Mouse (Mus musculus) MEL (cell line): ENCODE data around the gene Rims3. TPM values are rescaled to one million over a fixed set of nuclear protein-coding genes. Genes with fewer than 3 reads are reported as not detected.

Source experiments
- DNase-seq: peaks from one replicate; pipeline ENCODE4 v3.0.0; 2011; ENCODE audit warnings: low read depth, low spot score
- H3K27ac ChIP-seq: 2 replicates; pipeline ENCODE4 v1.5.1; 2012; ENCODE audit warnings: low read depth, mild to moderate bottlenecking, control low read depth, low read length, moderate library complexity; ENCODE audit not compliant: control insufficient read depth
- H3K27me3 ChIP-seq, 2 experiments: fragments of 150-350 bp in 1 of 2; sonication (generic) in 1 of 2; 2 replicates each; pipeline ENCODE4 v1.6.1; 2012; ENCODE audit warnings: low read length in 2 of 2, mild to moderate bottlenecking in 2 of 2, improper control_type of control experiment in 1 of 2, moderate library complexity in 1 of 2; ENCODE audit not compliant: insufficient read depth in 2 of 2, control insufficient read depth in 1 of 2
- H3K36me3 ChIP-seq, 2 experiments: 2 replicates each; pipeline ENCODE4 v1.6.1; 2012 to 2014; ENCODE audit warnings: low read length in 2 of 2, improper control_type of control experiment in 1 of 2, inconsistent platforms in 1 of 2, mild to moderate bottlenecking in 1 of 2; ENCODE audit not compliant: insufficient read depth in 2 of 2, control insufficient read depth in 1 of 2
- H3K4me1 ChIP-seq, 2 experiments: fragments of 150-350 bp in 1 of 2; sonication (generic) in 1 of 2; 2 replicates each; pipeline ENCODE4 v1.6.1; 2012; ENCODE audit warnings: low read length in 2 of 2, improper control_type of control experiment in 1 of 2, mild to moderate bottlenecking in 1 of 2; ENCODE audit not compliant: insufficient read depth in 2 of 2, control insufficient read depth in 1 of 2
- H3K4me3 ChIP-seq, 2 experiments: fragments of 150-350 bp in 1 of 2; sonication (generic) in 1 of 2; 2 replicates each; pipeline ENCODE4 v1.5.1; 2012; ENCODE audit warnings: low read depth in 2 of 2, low read length in 2 of 2, mild to moderate bottlenecking in 2 of 2, moderate library complexity in 2 of 2, control low read depth in 1 of 2, improper control_type of control experiment in 1 of 2; ENCODE audit not compliant: control insufficient read depth in 1 of 2, insufficient read depth in 1 of 2
- H3K79me2 ChIP-seq: 2 replicates; pipeline ENCODE4 v1.6.1; 2012; ENCODE audit warnings: mild to moderate bottlenecking, low read length, moderate library complexity; ENCODE audit not compliant: control insufficient read depth, poor library complexity, insufficient read depth
- H3K9ac ChIP-seq: 2 replicates; pipeline ENCODE4 v1.6.1; 2012; ENCODE audit warnings: low read depth, mild to moderate bottlenecking, control low read depth, low read length, moderate library complexity; ENCODE audit not compliant: control insufficient read depth, poor library complexity, severe bottlenecking
- H3K9me3 ChIP-seq: fragments of 150-350 bp; sonication (generic); replicated peaks from 2 replicates; pipeline ENCODE4 v1.6.1; 2012; ENCODE audit warnings: mild to moderate bottlenecking, low read length, improper control_type of control experiment, moderate library complexity; ENCODE audit not compliant: insufficient read depth
- BHLHE40 ChIP-seq: IDR thresholded peaks from 2 replicates; pipeline ENCODE4 v1.6.1; 2012; ENCODE audit warnings: low read depth, mild to moderate bottlenecking, inconsistent platforms, low read length, improper control_type of control experiment, borderline replicate concordance
- CHD1 ChIP-seq: IDR thresholded peaks from 2 replicates; pipeline ENCODE4 v1.6.1; 2012; ENCODE audit warnings: low read depth, mild to moderate bottlenecking, inconsistent platforms, low read length, improper control_type of control experiment
- CHD2 ChIP-seq: IDR thresholded peaks from 2 replicates; pipeline ENCODE4 v1.6.1; 2011; ENCODE audit warnings: low read length, improper control_type of control experiment
- ELF1 ChIP-seq: IDR thresholded peaks from 2 replicates; pipeline ENCODE4 v1.6.1; 2014; ENCODE audit warnings: low read depth, mild to moderate bottlenecking, inconsistent platforms, low read length, improper control_type of control experiment, moderate library complexity
- ETS1 ChIP-seq: IDR thresholded peaks from 2 replicates; pipeline ENCODE4 v1.6.1; 2012; ENCODE audit warnings: low read depth, mild to moderate bottlenecking, inconsistent platforms, low read length, improper control_type of control experiment, moderate library complexity
- GABPA ChIP-seq: IDR thresholded peaks from 2 replicates; pipeline ENCODE4 v1.6.1; 2012; ENCODE audit warnings: low read depth, mild to moderate bottlenecking, inconsistent platforms, low read length, improper control_type of control experiment, moderate library complexity
- GATA1 ChIP-seq: IDR thresholded peaks from 2 replicates; pipeline ENCODE4 v1.6.1; 2011; ENCODE audit warnings: low read depth, low read length, improper control_type of control experiment
- HCFC1 ChIP-seq: IDR thresholded peaks from 2 replicates; pipeline ENCODE4 v1.6.1; 2012; ENCODE audit warnings: low read depth, mild to moderate bottlenecking, inconsistent platforms, low read length, improper control_type of control experiment, moderate library complexity
- JUND ChIP-seq: IDR thresholded peaks from 2 replicates; pipeline ENCODE4 v1.6.1; 2011; ENCODE audit warnings: low read depth, mild to moderate bottlenecking, improper control_type of control experiment, low read length
- KAT2A ChIP-seq: conservative IDR thresholded peaks from 2 replicates; pipeline ENCODE4 v1.6.1; 2012; ENCODE audit warnings: low read depth, low read length, improper control_type of control experiment, inconsistent platforms
- MAFK ChIP-seq: IDR thresholded peaks from 2 replicates; pipeline ENCODE4 v1.6.1; 2011; ENCODE audit warnings: low read depth, mild to moderate bottlenecking, low read length, improper control_type of control experiment, borderline replicate concordance
- MEF2A ChIP-seq: IDR thresholded peaks from 2 replicates; pipeline ENCODE4 v1.6.1; 2014; ENCODE audit warnings: low read depth, mild to moderate bottlenecking, inconsistent platforms, low read length, improper control_type of control experiment; ENCODE audit not compliant: poor library complexity, insufficient replicate concordance, severe bottlenecking; ENCODE audit errors: extremely low read depth
- MYB ChIP-seq: IDR thresholded peaks from 2 replicates; pipeline ENCODE4 v1.6.1; 2011; ENCODE audit warnings: mild to moderate bottlenecking, low read depth, low read length, improper control_type of control experiment
- MYC ChIP-seq: IDR thresholded peaks from 2 replicates; pipeline ENCODE4 v1.6.1; 2011; ENCODE audit warnings: low read depth, mild to moderate bottlenecking, low read length, improper control_type of control experiment, moderate library complexity
- POLR2A ChIP-seq, 2 experiments: IDR thresholded peaks; 2 replicates each; pipeline ENCODE4 v1.6.1; 2011 to 2012; ENCODE audit warnings: low read length in 2 of 2, mild to moderate bottlenecking in 2 of 2, control low read depth in 1 of 2, improper control_type of control experiment in 1 of 2, low read depth in 1 of 2, moderate library complexity in 1 of 2; ENCODE audit not compliant: control insufficient read depth in 1 of 2, insufficient read depth in 1 of 2, poor library complexity in 1 of 2
- POLR2AphosphoS2 ChIP-seq: IDR thresholded peaks from 2 replicates; pipeline ENCODE4 v1.6.1; 2011; ENCODE audit warnings: low read length, improper control_type of control experiment
- POLR2AphosphoS5 ChIP-seq: IDR thresholded peaks from 2 replicates; pipeline ENCODE4 v1.6.1; 2012; ENCODE audit warnings: low read depth, borderline replicate concordance, mild to moderate bottlenecking, inconsistent platforms, low read length, moderate library complexity, mixed read lengths
- SIN3A ChIP-seq: IDR thresholded peaks from 2 replicates; pipeline ENCODE4 v1.6.1; 2012; ENCODE audit warnings: low read length, improper control_type of control experiment, inconsistent platforms
- SMC3 ChIP-seq: IDR thresholded peaks from 2 replicates; pipeline ENCODE4 v1.6.1; 2011; ENCODE audit warnings: low read depth, low read length, improper control_type of control experiment
- TBP ChIP-seq: IDR thresholded peaks from 2 replicates; pipeline ENCODE4 v1.8.0; 2011; ENCODE audit warnings: low read depth, low read length, improper control_type of control experiment
- TCF12 ChIP-seq: IDR thresholded peaks from 2 replicates; pipeline ENCODE4 v1.6.1; 2014; ENCODE audit warnings: low read depth, mild to moderate bottlenecking, inconsistent platforms, low read length, improper control_type of control experiment, moderate library complexity
- USF1 ChIP-seq: IDR thresholded peaks from 2 replicates; pipeline ENCODE4 v1.6.1; 2014; ENCODE audit warnings: low read depth, mild to moderate bottlenecking, inconsistent platforms, low read length, improper control_type of control experiment, moderate library complexity
- USF2 ChIP-seq, 2 experiments: IDR thresholded peaks; 2 replicates each; pipeline ENCODE4 v1.6.1; 2011 to 2012; ENCODE audit warnings: improper control_type of control experiment in 2 of 2, low read length in 2 of 2, borderline replicate concordance in 1 of 2, inconsistent platforms in 1 of 2, low read depth in 1 of 2, mild to moderate bottlenecking in 1 of 2; ENCODE audit not compliant: insufficient read depth in 1 of 2
- ZKSCAN1 ChIP-seq: IDR thresholded peaks from 2 replicates; pipeline ENCODE4 v1.6.1; 2012; ENCODE audit warnings: low read depth, mild to moderate bottlenecking, inconsistent platforms, low read length, improper control_type of control experiment, moderate library complexity
- polyA plus RNA-seq, 2 experiments: library from polyadenylated mRNA; stranded (reverse) in 1 of 2; unstranded in 1 of 2; fragments of >175 nt in 1 of 2; fragments of >200 nt in 1 of 2; gene quantifications; 2 replicates each; pipeline versions ENCODE4 v1.2.1 to v1.2.4; 2012; ENCODE audit warnings: low replicate concordance in 2 of 2, low read depth in 1 of 2; ENCODE audit not compliant: insufficient read length in 2 of 2, insufficient read depth in 1 of 2, missing spikeins in 1 of 2
- total RNA-seq: library from RNA; depleted of rRNA; stranded (reverse); fragments of 300-350 nt; gene quantifications from 2 replicates; pipeline ENCODE4 v1.2.3, GENCODE M21; 2012

Rims3 gene
- total and polyA plus RNA-seq, 3 experiments: 0.07 TPM; not detected in 2

DNA sequence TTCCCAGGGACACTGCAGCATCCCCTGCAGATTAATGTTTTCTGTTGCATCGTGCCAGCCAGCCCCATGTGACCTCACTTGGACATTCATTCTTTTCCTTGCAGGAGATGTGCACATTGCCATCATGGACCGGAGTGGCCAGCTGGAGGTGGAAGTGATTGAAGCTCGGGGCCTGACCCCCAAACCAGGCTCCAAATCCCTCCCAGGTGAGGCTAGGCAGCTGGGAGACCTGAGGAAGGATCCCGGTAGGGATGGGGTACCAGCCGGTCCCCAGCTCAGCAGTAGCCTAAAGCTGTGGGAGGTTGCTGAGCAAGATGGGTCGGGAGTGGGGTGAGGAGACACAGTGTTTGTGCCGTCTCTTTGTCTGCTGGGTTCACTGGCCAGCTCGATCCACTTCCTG, 34.3 kb downstream of the Rims3 start:
- no peaks in the 10 kb centered on the region for H3K4me1 ChIP-seq
- DNase-seq: no peak
- H3K79me2 ChIP-seq: no peaks in the 10 kb centered on the region
- H3K27me3 ChIP-seq: peaks cover 0 to 8% of the 10 kb centered on the region in 2 experiments; a peak in 2 of 4 replicates
- no peak overlapping the region for H3K27ac ChIP-seq
- H3K36me3 ChIP-seq: no peaks in the 10 kb centered on the region
- TF ChIP-seq JUND: no peak
- no peak for TF ChIP-seq SMC3
- no peak for TF ChIP-seq SIN3A
- no peak for TF ChIP-seq TCF12
- TF ChIP-seq MAFK: no peak
- no peak for TF ChIP-seq CHD2
- TF ChIP-seq KAT2A: no peak
- no peak for TF ChIP-seq POLR2A (IDR thresholded peaks at IDR 0.05; ENCODE audit: control insufficient read depth in 1 of 2, insufficient read depth in 1 of 2, low read depth in 1 of 2, low read length in 2 of 2, poor library complexity in 1 of 2)
- no peak for TF ChIP-seq ELF1
- no peak for TF ChIP-seq MYB
- TF ChIP-seq MEF2A: no peak
- no peak overlapping the region for H3K9ac ChIP-seq
- H3K4me3 ChIP-seq: no peak overlapping the region
- H3K9me3 ChIP-seq: no peaks in the 10 kb centered on the region

DNA sequence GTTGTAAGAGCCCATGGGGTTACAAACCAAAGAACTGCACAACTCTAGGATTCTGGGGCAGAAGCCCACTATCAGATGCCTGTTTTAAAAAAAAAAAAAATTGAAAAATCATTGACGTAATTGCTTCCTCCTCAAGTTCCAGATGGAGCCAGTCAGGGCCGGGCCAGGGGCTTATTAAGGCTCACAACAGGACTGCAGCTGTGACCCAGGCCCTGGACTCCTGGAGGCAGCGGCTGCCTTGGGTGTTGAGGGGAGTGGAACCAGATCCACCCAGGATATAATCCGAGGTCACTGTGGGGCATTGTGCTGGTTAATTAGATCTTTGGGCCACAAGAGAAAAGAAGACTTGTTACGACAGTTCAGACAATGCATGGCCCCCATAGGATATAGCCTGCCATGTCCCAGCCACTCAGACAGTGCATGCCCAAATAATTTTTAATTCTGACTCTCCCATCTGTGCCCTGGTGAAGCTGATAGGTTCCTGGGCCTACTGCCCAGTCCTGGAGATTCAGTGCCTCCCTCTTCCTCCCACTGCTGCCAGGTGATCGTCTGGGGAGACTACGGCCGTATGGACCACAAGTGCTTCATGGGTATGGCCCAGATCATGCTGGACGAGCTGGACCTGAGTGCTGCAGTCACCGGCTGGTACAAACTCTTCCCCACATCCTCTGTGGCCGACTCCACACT, 36.3 kb downstream of the Rims3 start:
- Histone ChIP-seq H3K9ac (no peak overlapping the region), H3K4me1 (no peaks in the 10 kb centered on the region), H3K27me3 (no peaks in the 10 kb centered on the region; a peak in 1 of 4 replicates), H3K4me3 (no peak overlapping the region), H3K79me2 (no peaks in the 10 kb centered on the region), H3K27ac (no peak overlapping the region), H3K36me3 (no peaks in the 10 kb centered on the region), H3K9me3 (no peaks in the 10 kb centered on the region)
- no peak for DNase-seq
- TF ChIP-seq BHLHE40: no peak
- TF ChIP-seq CHD1: no peak
- TF ChIP-seq POLR2AphosphoS2: no peak
- TF ChIP-seq TBP: no peak
- TF ChIP-seq CHD2: no peak
- TF ChIP-seq POLR2AphosphoS5: no peak
- no peak for TF ChIP-seq ZKSCAN1
- TF ChIP-seq USF2 (IDR thresholded peaks at IDR 0.05; ENCODE audit: borderline replicate concordance in 1 of 2, insufficient read depth in 1 of 2, low read depth in 1 of 2, low read length in 2 of 2): no peak
- TF ChIP-seq HCFC1: no peak
- TF ChIP-seq TCF12: no peak
- TF ChIP-seq KAT2A: no peak
- TF ChIP-seq SIN3A: no peak
- no peak for TF ChIP-seq GATA1
- no peak for TF ChIP-seq ETS1
- TF ChIP-seq MYC: no peak
- no peak for TF ChIP-seq USF1
- no peak for TF ChIP-seq GABPA
